Mouse (Mus musculus) myocyte (in vitro differentiated cells): ENCODE measurements around the gene Rapgef1.

Experiments used
- CEBPB ChIP-seq: IDR thresholded peaks from 2 replicates; pipeline ENCODE4 v1.6.1; 2011; ENCODE audit warnings: mild to moderate bottlenecking, moderate library complexity; ENCODE audit not compliant: poor library complexity, insufficient read depth, severe bottlenecking
- E2F4 ChIP-seq: IDR thresholded peaks from one replicate; pipeline ENCODE4 v1.6.1; 2011; ENCODE audit warnings: mild to moderate bottlenecking, control low read depth, moderate library complexity; ENCODE audit not compliant: insufficient read depth
- MAX ChIP-seq: IDR thresholded peaks from one replicate; pipeline ENCODE4 v1.6.1; 2011; ENCODE audit warnings: low read depth, mild to moderate bottlenecking, control low read depth
- MYOD1 ChIP-seq, 3 experiments: IDR thresholded peaks; one replicate each; pipeline ENCODE4 v1.6.1; 2011; ENCODE audit warnings: control low read depth in 2 of 3, low read depth in 2 of 3, mild to moderate bottlenecking in 2 of 3, moderate library complexity in 1 of 3; ENCODE audit not compliant: insufficient read length in 2 of 3, control insufficient read depth in 1 of 3
- POLR2A ChIP-seq: IDR thresholded peaks from one replicate; pipeline ENCODE4 v1.6.1; 2011; ENCODE audit warnings: low read depth, mild to moderate bottlenecking, control low read depth, moderate library complexity; ENCODE audit not compliant: insufficient read length
- POLR2AphosphoS2 ChIP-seq: IDR thresholded peaks from one replicate; pipeline ENCODE4 v1.6.1; 2011; ENCODE audit warnings: low read depth, control low read depth; ENCODE audit not compliant: insufficient read length
- TCF3 ChIP-seq: IDR thresholded peaks from one replicate; pipeline ENCODE4 v1.6.1; 2011; ENCODE audit warnings: low read depth, control low read depth; ENCODE audit not compliant: insufficient read length
- USF1 ChIP-seq: IDR thresholded peaks from one replicate; pipeline ENCODE4 v1.6.1; 2011; ENCODE audit warnings: low read depth, mild to moderate bottlenecking, control low read depth, moderate library complexity

GRCm38 (mm10) chr2:29637528-29637927 is 18.0 kb downstream of the Rapgef1 start:
- TF ChIP-seq POLR2A: no peak
- TF ChIP-seq MYOD1 (IDR thresholded peaks at IDR 0.05; ENCODE audit: control insufficient read depth in 1 of 3, insufficient read length in 2 of 3, low read depth in 2 of 3): no peak
- TF ChIP-seq POLR2AphosphoS2: no peak
- TF ChIP-seq MAX: no peak
- no peak for TF ChIP-seq USF1
- TF ChIP-seq E2F4: no peak
- no peak for TF ChIP-seq TCF3
- TF ChIP-seq CEBPB: no peak
